Mouse (Mus musculus) lung, embryonic 16.5 days (tissue): ENCODE data around the gene Ckm. TPM values are rescaled to one million over a fixed set of nuclear protein-coding genes. Genes with fewer than 3 reads are reported as not detected.

Experiments used
- ATAC-seq: fragments of 200-750 bp; cut with Nextera tagmentation; 2 replicates; pipeline ENCODE4 v1.8.0; 2017; ENCODE audit warnings: low read depth, mild to moderate bottlenecking, moderate library complexity
- H3K27ac ChIP-seq: fragments of 300-500 bp; sonication (generic); 2 replicates; pipeline ENCODE4 v1.5.1; 2014; ENCODE audit warnings: mild to moderate bottlenecking, control low read depth, low read length
- H3K27me3 ChIP-seq: fragments of 300-500 bp; sonication (generic); 2 replicates; pipeline ENCODE4 v1.6.1; 2014; ENCODE audit warnings: low read depth, low read length, mixed read lengths; ENCODE audit not compliant: control insufficient read depth, insufficient read depth
- H3K36me3 ChIP-seq: fragments of 300-500 bp; sonication (generic); 2 replicates; pipeline ENCODE4 v1.6.1; 2014; ENCODE audit warnings: low read length; ENCODE audit not compliant: control insufficient read depth, insufficient read depth
- H3K4me1 ChIP-seq: fragments of 300-500 bp; sonication (generic); replicated peaks from 2 replicates; pipeline ENCODE4 v1.6.1; 2014; ENCODE audit warnings: low read length, mixed read lengths; ENCODE audit not compliant: control insufficient read depth, insufficient read depth
- H3K4me2 ChIP-seq: fragments of 300-500 bp; sonication (generic); 2 replicates; pipeline ENCODE4 v1.6.1; 2014; ENCODE audit warnings: low read depth, low read length, control low read depth
- H3K4me3 ChIP-seq: fragments of 300-500 bp; sonication (generic); 2 replicates; pipeline ENCODE4 v1.5.1; 2014; ENCODE audit warnings: mild to moderate bottlenecking, low read length, control low read depth
- H3K9ac ChIP-seq: fragments of 300-500 bp; sonication (generic); 2 replicates; pipeline ENCODE4 v1.6.1; 2014; ENCODE audit warnings: low read length, control low read depth
- H3K9me3 ChIP-seq: fragments of 300-500 bp; sonication (generic); 2 replicates; pipeline ENCODE4 v1.6.1; 2016; ENCODE audit warnings: low read length; ENCODE audit not compliant: control insufficient read depth
- WGBS: fragments of 180-500 bp; shearing (Covaris S2); extraction: QIAGEN DNeasy Blood & Tissue Kit; methylation state at CpG from one replicate; pipeline ENCODE4 v1.1.7; 2014; 5-methylcytosine and 5-hydroxymethylcytosine counted together
- polyA plus RNA-seq: library from polyadenylated mRNA; unstranded; fragments of >200 nt; fragmentation: Nextera tagmentation; extraction: Ambion mirVana; gene quantifications from 2 replicates; pipeline ENCODE4 v1.2.1, GENCODE M21; 2015

The Ckm gene
- polyA plus RNA-seq, 1 experiment from 2014 or later, result 78.9 TPM

DNA sequence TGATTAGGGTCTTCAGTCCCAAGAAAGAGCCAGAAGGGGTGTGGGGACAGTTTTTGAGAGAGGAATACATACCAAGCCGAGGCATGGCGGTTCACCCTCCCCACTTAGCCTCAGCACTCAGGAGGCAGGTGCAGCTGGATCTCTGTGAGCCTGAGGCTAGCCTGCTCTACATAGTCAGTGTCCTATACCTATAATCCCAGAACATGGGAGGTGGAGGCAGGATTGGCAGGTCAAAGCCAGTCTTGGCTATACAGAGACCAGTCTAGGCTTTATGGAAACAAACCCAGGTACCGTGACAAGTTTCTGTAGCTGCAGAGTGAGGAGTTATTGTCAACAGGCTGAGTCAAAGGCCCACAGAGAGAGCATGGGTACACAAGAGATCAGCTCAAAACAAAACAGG is 18.5 kb downstream of the Ckm start:
- Histone ChIP-seq H3K9ac (no peak overlapping the region), H3K4me3 (no peak overlapping the region), H3K4me2 (no peak overlapping the region), H3K4me1 (no peaks in the 10 kb centered on the region; the same call in 1 of the 2 replicates), H3K27me3 (peaks cover 12% of the 10 kb centered on the region), H3K27ac (no peak overlapping the region), H3K36me3 (peaks cover 21% of the 10 kb centered on the region; the same call in 1 of the 2 replicates), H3K9me3 (no peaks in the 10 kb centered on the region)
- 86% methylated on average over 3 of the region's 3 CpGs for WGBS
- no peak for ATAC-seq

DNA sequence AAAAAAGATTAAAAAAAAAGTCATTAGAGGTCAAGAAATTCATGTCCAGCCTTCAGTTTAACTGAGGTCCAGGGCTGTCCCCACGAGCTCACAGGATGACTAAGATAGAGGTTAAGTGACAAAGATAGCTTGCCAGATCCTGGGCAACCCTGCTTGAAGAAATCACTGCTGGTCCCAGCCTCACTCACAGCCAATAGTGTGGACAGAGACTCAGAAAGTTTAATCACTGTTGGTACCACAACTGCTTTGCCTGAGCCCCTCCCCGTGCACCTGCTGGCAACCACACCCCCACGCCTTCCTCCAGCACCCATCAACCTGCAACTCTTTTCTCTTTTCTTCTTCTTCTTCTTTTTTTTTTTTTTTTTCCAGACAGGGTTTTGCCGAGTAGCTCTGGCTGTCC is 19.5 kb downstream of the Ckm start:
- no peak overlapping the region for H3K27ac ChIP-seq
- H3K9me3 ChIP-seq, result no peaks in the 10 kb centered on the region
- H3K4me2 ChIP-seq, result no peak overlapping the region
- ATAC-seq, result no peak
- H3K4me1 ChIP-seq, result no peaks in the 10 kb centered on the region; the same call in 1 of the 2 replicates
- H3K27me3 ChIP-seq, result peaks cover 10% of the 10 kb centered on the region
- peaks cover 27% of the 10 kb centered on the region for H3K36me3 ChIP-seq
- WGBS, result 61% methylated on average over 4 of the region's 4 CpGs
- H3K4me3 ChIP-seq, result no peak overlapping the region
- no peak overlapping the region for H3K9ac ChIP-seq

DNA sequence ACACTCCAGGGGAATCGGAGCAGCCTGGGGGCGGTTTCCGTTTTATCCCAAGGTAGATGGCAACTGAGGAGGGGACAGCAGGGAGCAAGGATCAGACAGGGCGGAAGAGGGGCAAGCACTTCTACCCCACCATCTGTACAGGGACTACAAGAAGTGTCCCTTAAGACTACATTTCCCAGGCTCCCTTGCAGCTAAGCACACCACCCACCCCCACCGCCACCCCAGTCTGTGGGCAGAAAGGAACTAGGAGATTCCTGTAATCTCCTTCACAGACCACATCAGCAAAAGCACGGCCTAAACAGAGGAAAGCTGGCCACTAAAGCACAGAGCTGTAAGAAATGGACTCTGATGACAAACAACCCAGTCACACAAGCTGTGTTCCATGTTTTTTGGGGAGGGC is 21.8 kb downstream of the Ckm start:
- H3K36me3 ChIP-seq, result peaks cover 48% of the 10 kb centered on the region
- no peak overlapping the region for H3K4me3 ChIP-seq
- ATAC-seq, result no peak
- H3K4me2 ChIP-seq, result no peak overlapping the region
- H3K9me3 ChIP-seq, result no peaks in the 10 kb centered on the region
- no peaks in the 10 kb centered on the region; the same call in 1 of the 2 replicates for H3K27me3 ChIP-seq
- WGBS, result 76% methylated on average over 6 of the region's 6 CpGs
- H3K9ac ChIP-seq, result no peak overlapping the region
- no peaks in the 10 kb centered on the region for H3K4me1 ChIP-seq
- no peak overlapping the region for H3K27ac ChIP-seq

DNA sequence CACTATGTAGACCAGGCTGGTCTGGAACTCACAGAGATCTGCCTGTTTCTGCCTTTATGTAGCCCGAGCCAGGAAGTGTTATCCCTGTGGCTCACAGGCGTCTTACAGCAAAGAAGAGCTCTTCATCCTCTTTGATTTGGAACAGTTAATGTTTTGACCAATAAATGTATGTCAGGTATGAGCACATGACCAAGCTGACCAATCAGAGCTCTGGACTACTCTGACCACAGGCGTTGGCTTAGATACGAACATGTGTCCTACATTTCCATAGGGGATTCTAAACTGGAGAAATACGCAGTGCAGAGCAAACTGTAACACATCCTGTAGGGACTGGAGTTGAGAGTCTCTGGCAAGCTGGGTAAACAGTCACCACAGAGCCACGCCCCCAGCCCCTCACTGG is 22.3 kb downstream of the Ckm start:
- ATAC-seq, result no peak
- H3K4me1 ChIP-seq, result no peaks in the 10 kb centered on the region
- no peaks in the 10 kb centered on the region for H3K9me3 ChIP-seq
- no peak overlapping the region for H3K27ac ChIP-seq
- 86% methylated on average over 6 of the region's 6 CpGs for WGBS
- H3K36me3 ChIP-seq, result peaks cover 53% of the 10 kb centered on the region
- no peak overlapping the region for H3K9ac ChIP-seq
- no peaks in the 10 kb centered on the region; the same call in 1 of the 2 replicates for H3K27me3 ChIP-seq
- H3K4me3 ChIP-seq, result no peak overlapping the region
- H3K4me2 ChIP-seq, result no peak overlapping the region

DNA sequence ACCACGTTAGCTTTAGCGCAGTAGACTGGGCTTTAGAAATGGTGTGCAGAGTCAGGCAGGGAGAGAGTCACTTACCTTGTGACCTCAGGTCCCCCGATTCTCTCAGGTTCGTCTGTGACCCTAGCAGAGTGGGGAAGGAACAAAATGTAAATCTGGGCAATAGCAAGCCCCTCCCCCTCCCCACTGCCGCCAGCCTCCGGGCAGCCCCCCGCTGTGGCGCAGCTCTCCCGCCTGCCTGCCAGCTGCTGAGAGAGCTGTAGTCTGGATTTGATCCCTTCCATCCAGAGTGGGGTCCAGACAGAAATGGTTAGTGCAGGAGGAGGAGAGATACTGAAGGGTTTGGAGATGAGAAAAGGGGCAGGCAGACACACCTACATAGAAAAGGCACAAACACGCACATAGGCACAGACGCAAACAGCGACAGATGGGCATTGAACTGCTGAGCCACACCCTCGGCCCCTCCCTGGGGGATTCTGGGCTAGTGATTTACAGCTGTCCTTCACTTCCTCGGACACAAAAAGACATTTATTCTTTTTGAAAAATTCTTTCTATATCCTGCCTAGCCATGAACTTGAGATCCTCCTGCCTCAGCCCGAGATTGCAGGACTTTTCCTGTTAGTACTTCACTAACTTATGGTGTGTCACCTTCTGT is 23.5 kb downstream of the Ckm start:
- peaks cover 66% of the 10 kb centered on the region for H3K36me3 ChIP-seq
- no peak overlapping the region for H3K9ac ChIP-seq
- no peak overlapping the region for H3K4me3 ChIP-seq
- no peak overlapping the region for H3K4me2 ChIP-seq
- H3K27ac ChIP-seq, result no peak overlapping the region
- H3K27me3 ChIP-seq, result no peaks in the 10 kb centered on the region
- peaks cover 3% of the 10 kb centered on the region; the same call in 1 of the 2 replicates for H3K9me3 ChIP-seq
- no peak for ATAC-seq
- no peaks in the 10 kb centered on the region for H3K4me1 ChIP-seq
- WGBS, result 76% methylated on average over 15 of the region's 15 CpGs

DNA sequence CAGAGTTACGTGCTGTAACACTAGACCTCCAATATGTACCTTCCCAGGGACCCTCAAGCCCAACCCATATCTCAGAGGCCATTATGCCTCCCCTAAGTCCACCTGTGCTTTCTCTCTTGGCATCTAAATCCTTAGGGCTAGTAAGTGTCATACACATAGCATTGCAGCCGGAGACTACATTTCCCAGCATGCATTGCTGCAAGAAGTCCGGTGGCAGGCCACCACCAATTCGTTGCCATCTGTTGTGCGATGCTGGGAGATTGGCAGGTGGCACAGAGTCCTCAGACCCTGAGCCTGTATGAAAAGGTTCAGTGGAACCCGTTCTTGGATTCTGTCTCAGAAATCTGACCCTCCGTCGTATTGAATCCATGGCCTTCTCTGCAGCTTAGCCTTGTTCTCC is 25.1 kb downstream of the Ckm start:
- no peak; the same call in 1 of the 2 replicates for ATAC-seq
- Histone ChIP-seq H3K4me3 (no peak overlapping the region), H3K4me2 (no peak overlapping the region), H3K36me3 (peaks cover 78% of the 10 kb centered on the region), H3K27me3 (no peaks in the 10 kb centered on the region), H3K9ac (no peak overlapping the region), H3K9me3 (peaks cover 3% of the 10 kb centered on the region; the same call in 1 of the 2 replicates), H3K27ac (no peak overlapping the region), H3K4me1 (no peaks in the 10 kb centered on the region)
- 75% methylated on average over 8 of the region's 8 CpGs for WGBS

DNA sequence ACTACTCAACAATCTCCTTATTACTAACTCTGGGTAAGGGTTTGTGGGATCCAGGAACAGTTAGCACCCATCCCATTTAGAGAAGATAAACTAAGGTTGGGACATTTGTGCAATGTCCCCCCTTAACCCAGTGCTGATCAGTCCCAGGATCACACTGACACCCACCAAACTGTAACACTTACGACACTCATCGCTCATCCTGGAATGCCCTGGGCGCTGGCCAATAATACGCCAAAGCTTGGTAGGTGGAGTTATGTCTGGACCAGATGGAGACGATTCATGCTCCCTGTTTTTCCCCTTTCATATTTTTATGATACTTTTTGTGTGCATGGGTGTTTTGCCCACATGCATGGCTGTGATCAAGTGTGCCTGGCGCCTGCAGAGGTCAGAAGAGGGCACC is 25.8 kb downstream of the Ckm start:
- Histone ChIP-seq H3K4me2 (no peak overlapping the region), H3K27ac (no peak overlapping the region), H3K4me1 (no peaks in the 10 kb centered on the region), H3K4me3 (no peak overlapping the region), H3K9ac (no peak overlapping the region), H3K36me3 (peaks cover 81% of the 10 kb centered on the region), H3K27me3 (no peaks in the 10 kb centered on the region), H3K9me3 (peaks cover 3% of the 10 kb centered on the region; the same call in 1 of the 2 replicates)
- WGBS, result 65% methylated on average over 6 of the region's 6 CpGs
- ATAC-seq, result no peak

DNA sequence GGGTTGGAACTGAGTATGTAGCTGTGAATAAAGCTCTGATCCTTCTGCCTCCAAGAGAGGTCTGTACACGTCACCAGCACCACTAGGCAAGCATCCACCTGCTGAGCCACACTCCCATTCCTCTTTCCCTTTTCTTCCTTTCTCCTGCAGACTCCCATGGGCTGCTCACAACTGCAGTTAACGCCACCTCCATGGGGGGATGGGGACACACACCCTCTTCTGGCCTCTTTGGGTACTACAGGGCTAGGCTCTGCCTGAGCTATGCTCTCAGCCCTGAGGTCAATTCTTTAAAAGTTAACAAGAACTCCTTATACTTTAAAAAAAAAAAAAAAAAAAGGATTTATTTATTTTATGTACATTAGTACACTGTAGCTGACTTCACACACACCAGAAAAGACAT is 27.9 kb downstream of the Ckm start:
- H3K4me1 ChIP-seq, result no peaks in the 10 kb centered on the region
- no peak overlapping the region for H3K4me3 ChIP-seq
- peaks cover 3% of the 10 kb centered on the region; the same call in 1 of the 2 replicates for H3K9me3 ChIP-seq
- H3K27ac ChIP-seq, result no peak overlapping the region
- H3K4me2 ChIP-seq, result no peak overlapping the region
- H3K27me3 ChIP-seq, result no peaks in the 10 kb centered on the region
- ATAC-seq, result no peak
- 92% methylated on average over 2 of the region's 2 CpGs for WGBS
- no peak overlapping the region for H3K9ac ChIP-seq
- H3K36me3 ChIP-seq, result peaks cover 87% of the 10 kb centered on the region

DNA sequence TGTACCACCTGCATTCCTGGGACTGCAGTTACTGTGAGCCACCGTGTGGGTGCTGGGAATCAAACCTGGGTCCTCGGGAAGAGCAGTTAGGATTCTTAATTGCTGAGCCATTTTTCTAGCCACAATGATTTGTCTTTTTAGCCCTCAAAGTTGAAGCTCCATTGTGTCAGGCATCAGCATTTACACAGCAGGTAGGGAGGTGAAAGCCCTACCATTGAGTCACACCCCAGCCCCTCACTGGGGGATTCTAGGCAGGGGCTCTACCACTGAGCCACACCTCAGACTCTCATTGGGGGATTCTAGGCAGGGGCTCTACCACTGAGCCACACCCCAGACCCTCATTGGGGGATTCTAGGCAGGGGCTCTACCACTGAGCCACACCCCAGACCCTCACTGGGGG is 31.7 kb downstream of the Ckm start:
- Histone ChIP-seq H3K4me1 (no peaks in the 10 kb centered on the region), H3K9ac (no peak overlapping the region), H3K27me3 (no peaks in the 10 kb centered on the region), H3K4me2 (no peak overlapping the region), H3K9me3 (peaks cover 3% of the 10 kb centered on the region; the same call in 1 of the 2 replicates), H3K36me3 (peaks cover 71% of the 10 kb centered on the region), H3K4me3 (no peak overlapping the region), H3K27ac (no peak overlapping the region)
- no peak for ATAC-seq
- WGBS, result 90% methylated on average over 2 of the region's 2 CpGs
